Mouse (Mus musculus) small intestine, adult 2 months (tissue): ENCODE measurements around the gene Rabif.

Experiments
- CTCF ChIP-seq: fragments of 200-500 bp; IDR thresholded peaks from 2 replicates; pipeline ENCODE4 v1.5.1; 2012; ENCODE audit warnings: low read depth, mild to moderate bottlenecking, control low read depth, inconsistent platforms, low read length, moderate library complexity, mixed read lengths; ENCODE audit not compliant: insufficient replicate concordance, insufficient read length; ENCODE audit errors: extremely low read depth
- POLR2A ChIP-seq: fragments of 200-500 bp; IDR thresholded peaks from 2 replicates; pipeline ENCODE4 v1.6.1; 2012; ENCODE audit warnings: low read depth, mild to moderate bottlenecking, control low read depth, inconsistent platforms, low read length, moderate library complexity

DNA sequence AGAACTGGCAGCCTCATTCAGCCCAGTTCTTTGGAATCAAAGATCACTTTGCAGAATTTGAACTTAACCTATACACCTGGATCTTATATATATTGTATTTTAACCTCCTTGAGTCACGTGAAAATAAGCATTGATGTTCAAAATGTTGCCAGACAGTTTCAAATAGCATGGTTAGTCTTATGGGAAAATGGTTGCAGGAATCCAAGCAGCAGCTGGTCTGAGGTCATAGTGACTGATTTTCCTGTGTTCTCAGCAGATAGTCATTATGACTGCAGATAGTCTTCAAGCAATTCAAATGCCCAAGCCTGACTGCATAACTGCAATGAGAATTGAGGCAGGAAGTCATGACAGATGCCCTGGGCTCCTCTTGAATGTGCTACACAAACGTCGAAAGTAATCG, 17.7 kb downstream of the Rabif start:
- no peak for TF ChIP-seq POLR2A
- no peak for TF ChIP-seq CTCF
